In genomic region chr7:127928596-127928995, GRCm38 (mm10) we compare ENCODE assay signal across 11 mouse cellular contexts. TPM values are rescaled to one million over a fixed set of nuclear protein-coding genes. Genes with fewer than 3 reads are reported as not detected.
DNase-seq lines count a peak whose midpoint lies in the region; ATAC-seq and TF ChIP-seq lines count a peak whose summit lies in the region.
"Had no signal": no experiment of that assay in that cellular context is flagged by ENCODE, and none has a peak within 500 bp of the region (broad histone marks: within the 10 kb centered on the region; RNA-seq: fewer than 3 reads in every experiment).

No protein-coding gene starts in this region.

- 35% methylated on average over 5 of the region's 5 CpGs for WGBS in heart, embryonic 11.5 days (ENCODE audit: insufficient replicate concordance)
- 45% methylated on average over 5 of the region's 5 CpGs for WGBS in kidney, embryonic 14.5 days
- whole genome bisulfite sequencing in liver, postnatal 0 days (ENCODE audit: insufficient replicate concordance) = 56% methylated on average over 5 of the region's 5 CpGs

- H3K9ac ChIP-seq in heart, embryonic 11.5 days (ENCODE audit: low read depth, low read length) = no peak overlapping the region
- H3K9ac ChIP-seq in kidney, embryonic 14.5 days (ENCODE audit: low read depth, low read length) = peak overlapping the region; percentile 64; the same call in 1 of the 2 replicates
- H3K9ac ChIP-seq in liver, postnatal 0 days (replicated peaks) = peak overlapping the region; percentile 52
- H3K9ac ChIP-seq: neural tube, embryonic 12.5 days had no signal

- no peak overlapping the region for H3K27ac ChIP-seq in heart, embryonic 11.5 days (ENCODE audit: low read depth, low read length)
- H3K27ac ChIP-seq in kidney, embryonic 14.5 days (ENCODE audit: low read depth, low read length) = no peak overlapping the region
- no peak overlapping the region for H3K27ac ChIP-seq in liver, postnatal 0 days (ENCODE audit: low read depth)
- H3K27ac ChIP-seq: neural tube, embryonic 12.5 days had no signal

- ATAC-seq in heart, embryonic 11.5 days (replicated peaks; ENCODE audit: insufficient number of reproducible peaks, low FRiP score, low TSS enrichment) = no peak
- ATAC-seq in kidney, embryonic 14.5 days (ENCODE audit: low FRiP score, low TSS enrichment) = no peak
- peak; percentile 10; the same call in 1 of the 2 replicates for ATAC-seq in liver, postnatal 0 days

- no peak for TF ChIP-seq EP300 in liver, postnatal 0 days (IDR thresholded peaks at IDR 0.05; ENCODE audit: low read depth)

- peaks cover 17% of the 10 kb centered on the region for H3K27me3 ChIP-seq in heart, embryonic 11.5 days (ENCODE audit: control insufficient read depth, insufficient read depth, low read length)
- no peaks in the 10 kb centered on the region for H3K27me3 ChIP-seq in kidney, embryonic 14.5 days (ENCODE audit: control insufficient read depth, insufficient read depth, low read length)
- no peaks in the 10 kb centered on the region for H3K27me3 ChIP-seq in liver, postnatal 0 days (ENCODE audit: insufficient read depth, low read length)
- H3K27me3 ChIP-seq: CH12.LX had no signal

- DNase-seq in heart, adult 8-10 months (ENCODE audit: low spot score) = no peak
- peak; percentile 40 for DNase-seq in ZHBTc4 (ENCODE audit: low read depth, low spot score)
- DNase-seq in liver, postnatal 0 days = no peak
- no peak for DNase-seq in urinary bladder, postnatal 25 days (ENCODE audit: low spot score)
- no peak for DNase-seq in adrenal gland, postnatal 36 days
- DNase-seq in layer of hippocampus, adult 18-20 months (ENCODE audit: low spot score in 2 of 2) = no peak
- DNase-seq: heart, postnatal 4 days had no signal

- TF ChIP-seq CTCF in liver, postnatal 0 days (IDR thresholded peaks at IDR 0.05; ENCODE audit: low read depth) = 0 out of 2 replicates have a peak, but pooled peaks have one; percentile 5

- no peaks in the 10 kb centered on the region for H3K9me3 ChIP-seq in heart, embryonic 11.5 days (replicated peaks; ENCODE audit: control insufficient read depth, low read length)
- H3K9me3 ChIP-seq in kidney, embryonic 14.5 days (ENCODE audit: control insufficient read depth, low read length) = no peaks in the 10 kb centered on the region
- H3K9me3 ChIP-seq in liver, postnatal 0 days (ENCODE audit: low read length) = no peaks in the 10 kb centered on the region
- H3K9me3 ChIP-seq: neural tube, embryonic 12.5 days had no signal

- 0 out of 2 replicates have a peak, but pooled peaks cover 3% of the 10 kb centered on the region for H3K4me1 ChIP-seq in heart, embryonic 11.5 days (ENCODE audit: control insufficient read depth, insufficient read depth, low read length)
- H3K4me1 ChIP-seq in kidney, embryonic 14.5 days (ENCODE audit: control insufficient read depth, insufficient read depth, low read length) = peaks cover 35% of the 10 kb centered on the region
- H3K4me1 ChIP-seq in liver, postnatal 0 days (ENCODE audit: insufficient read depth) = peaks cover 28% of the 10 kb centered on the region
- H3K4me1 ChIP-seq: neural tube, embryonic 12.5 days had no signal

- H3K36me3 ChIP-seq in heart, embryonic 11.5 days (ENCODE audit: control insufficient read depth, insufficient read depth, low read length) = no peaks in the 10 kb centered on the region
- H3K36me3 ChIP-seq in kidney, embryonic 14.5 days (ENCODE audit: control insufficient read depth, insufficient read depth, low read length) = peaks cover 28% of the 10 kb centered on the region
- peaks cover 16% of the 10 kb centered on the region; the same call in 1 of the 2 replicates for H3K36me3 ChIP-seq in liver, postnatal 0 days (replicated peaks; ENCODE audit: insufficient read depth, low read length)

- H3K4me3 ChIP-seq in heart, embryonic 11.5 days (ENCODE audit: low read depth, low read length) = peak overlapping the region; percentile 24; the same call in 1 of the 2 replicates
- peak overlapping the region; percentile 49 for H3K4me3 ChIP-seq in kidney, embryonic 14.5 days (ENCODE audit: low read length)
- H3K4me3 ChIP-seq in liver, postnatal 0 days (ENCODE audit: low read depth, low read length) = peak overlapping the region; percentile 42
- H3K4me3 ChIP-seq: neural tube, embryonic 12.5 days had no signal

- peak overlapping the region; percentile 56 for H3K4me2 ChIP-seq in heart, embryonic 11.5 days
- peak overlapping the region; percentile 49 for H3K4me2 ChIP-seq in kidney, embryonic 14.5 days (replicated peaks; ENCODE audit: low read depth, low read length)
- peak overlapping the region; percentile 68 for H3K4me2 ChIP-seq in liver, postnatal 0 days (ENCODE audit: low read depth, low read length)

RNA-seq across cellular contexts. Expression of gene Prss8, which starts 1.3 kb away (rescaled TPM):
- 0.94 and 0.96 TPM in 2 replicates for polyA plus RNA-seq in heart, embryonic 11.5 days (2014; fragmentation: Nextera tagmentation; extraction: Ambion mirVana)
- total RNA-seq in heart, adult 8-10 months (2022) = not detected
- polyA plus RNA-seq in kidney, embryonic 14.5 days (2014; fragmentation: Nextera tagmentation; extraction: Ambion mirVana) = 44.7 and 47.1 TPM in 2 replicates
- 13.7 and 15.2 TPM in 2 replicates for polyA plus RNA-seq in liver, postnatal 0 days (2015; fragmentation: Nextera tagmentation; extraction: Ambion mirVana)
- total RNA-seq in adrenal gland, postnatal 36 days (2021) = not detected
- total RNA-seq in layer of hippocampus, adult 18-20 months (2021) = under 1 TPM; 0.25 to 0.46 TPM
- total RNA-seq: heart, postnatal 4 days had no signal

RNA-seq across cellular contexts. Expression of gene Kat8, which starts 16.3 kb away (rescaled TPM):
- 30.7 and 32.6 TPM in 2 replicates for polyA plus RNA-seq in heart, embryonic 11.5 days (2014; fragmentation: Nextera tagmentation; extraction: Ambion mirVana)
- 10 to 100 TPM; 13.6 to 16.8 (median 15.3) TPM for total RNA-seq in heart, adult 8-10 months (2022)
- polyA plus RNA-seq in kidney, embryonic 14.5 days (2014; fragmentation: Nextera tagmentation; extraction: Ambion mirVana) = 37.2 and 48.9 TPM in 2 replicates
- 12.5 and 13.2 TPM in 2 replicates for polyA plus RNA-seq in liver, postnatal 0 days (2015; fragmentation: Nextera tagmentation; extraction: Ambion mirVana)
- 10 to 100 TPM; 25.9 to 27.9 TPM for total RNA-seq in adrenal gland, postnatal 36 days (2021)
- total RNA-seq in layer of hippocampus, adult 18-20 months (2021) = 10 to 100 TPM; 29.8 to 30.9 TPM

RNA-seq across cellular contexts. Expression of gene Prss36, which starts 17.9 kb away (rescaled TPM):
- polyA plus RNA-seq in heart, embryonic 11.5 days (2014; fragmentation: Nextera tagmentation; extraction: Ambion mirVana) = 10.3 and 10.6 TPM in 2 replicates
- 10 to 100 TPM in 1 of 4 experiments, 1 to 10 TPM in 3; 8.7 to 10.4 (median 8.9) TPM for total RNA-seq in heart, adult 8-10 months (2022)
- polyA plus RNA-seq in kidney, embryonic 14.5 days (2014; fragmentation: Nextera tagmentation; extraction: Ambion mirVana) = 12.1 and 12.4 TPM in 2 replicates
- polyA plus RNA-seq in liver, postnatal 0 days (2015; fragmentation: Nextera tagmentation; extraction: Ambion mirVana) = 3.3 and 4.5 TPM in 2 replicates
- 10 to 100 TPM in 1 of 2 experiments, 1 to 10 TPM in 1; 6.7 to 10.7 TPM for total RNA-seq in adrenal gland, postnatal 36 days (2021)
- total RNA-seq in layer of hippocampus, adult 18-20 months (2021) = 10 to 100 TPM; 10.3 to 10.5 TPM

RNA-seq across cellular contexts. Expression of gene Bckdk, which starts 24.7 kb away (rescaled TPM):
- 166 and 174 TPM in 2 replicates for polyA plus RNA-seq in heart, embryonic 11.5 days (2014; fragmentation: Nextera tagmentation; extraction: Ambion mirVana)
- 100 to 1,000 TPM; 119 to 144 (median 142) TPM for total RNA-seq in heart, adult 8-10 months (2022)
- polyA plus RNA-seq in kidney, embryonic 14.5 days (2014; fragmentation: Nextera tagmentation; extraction: Ambion mirVana) = 152 and 155 TPM in 2 replicates
- 30.5 and 32.5 TPM in 2 replicates for polyA plus RNA-seq in liver, postnatal 0 days (2015; fragmentation: Nextera tagmentation; extraction: Ambion mirVana)
- total RNA-seq in adrenal gland, postnatal 36 days (2021) = 100 to 1,000 TPM; 101 to 115 TPM
- 10 to 100 TPM; 41.4 to 42.4 TPM for total RNA-seq in layer of hippocampus, adult 18-20 months (2021)

RNA-seq across cellular contexts. Expression of gene Vkorc1, which starts 33.2 kb away (rescaled TPM):
- 98.7 and 101 TPM in 2 replicates for polyA plus RNA-seq in heart, embryonic 11.5 days (2014; fragmentation: Nextera tagmentation; extraction: Ambion mirVana)
- 10 to 100 TPM; 14.2 to 19.1 (median 17.3) TPM for total RNA-seq in heart, adult 8-10 months (2022)
- polyA plus RNA-seq in kidney, embryonic 14.5 days (2014; fragmentation: Nextera tagmentation; extraction: Ambion mirVana) = 125 and 156 TPM in 2 replicates
- polyA plus RNA-seq in liver, postnatal 0 days (2015; fragmentation: Nextera tagmentation; extraction: Ambion mirVana) = 513 and 556 TPM in 2 replicates
- total RNA-seq in adrenal gland, postnatal 36 days (2021) = 10 to 100 TPM; 61.5 to 65.8 TPM
- total RNA-seq in layer of hippocampus, adult 18-20 months (2021) = 10 to 100 TPM; 22.9 to 30.8 TPM
